Mouse (Mus musculus): ENCODE results near the gene Tmem181a. TPM values are rescaled to one million over a fixed set of nuclear protein-coding genes. Genes with fewer than 3 reads are reported as not detected.
"Not testable (repeated sequence)": the region's sequence is repeated elsewhere in the genome, so short reads cannot be mapped to it uniquely, and the experiment has no call there.

Tmem181a gene
- polyA plus RNA-seq (2016; fragmentation: Nextera tagmentation; extraction: Ambion mirVana): 21.3 and 22.5 TPM in 2 replicates

GRCm38 (mm10) chr17:6256400-6257069 is at the start of gene Tmem181a:
TSS of gene Tmem181a (plus strand) at chr17:6256860.
- H3K27ac ChIP-seq (replicated peaks); H3K9me3 ChIP-seq (replicated peaks); H3K4me1 ChIP-seq; DNase-seq (ENCODE audit: low spot score); H3K36me3 ChIP-seq; H3K27me3 ChIP-seq (ENCODE audit: low read depth, poor library complexity, severe bottlenecking): not testable (repeated sequence)
- peak within 1 kb of the TSS; percentile 44 for H3K4me3 ChIP-seq
- WGBS: 0% methylated on average over 28 of the region's 51 CpGs

- no peak overlapping the region for H3K4me3 ChIP-seq
- 98% methylated on average over 1 of the region's 1 CpGs for WGBS
- H3K27me3 ChIP-seq (ENCODE audit: low read depth, poor library complexity, severe bottlenecking): no peaks in the 10 kb centered on the region
- H3K27ac ChIP-seq (replicated peaks): no peak overlapping the region
- H3K36me3 ChIP-seq: peaks cover 86% of the 10 kb centered on the region
- no peaks in the 10 kb centered on the region for H3K9me3 ChIP-seq (replicated peaks)
- no peak for DNase-seq (ENCODE audit: low spot score)
- no peaks in the 10 kb centered on the region for H3K4me1 ChIP-seq
Measured at GRCm38 (mm10) chr17:6211721-6212120, 44.9 kb upstream of the Tmem181a start.

GRCm38 (mm10) chr17:6215640-6216039 is 41.0 kb upstream of the Tmem181a start:
- Histone ChIP-seq H3K27me3 (ENCODE audit: low read depth, poor library complexity, severe bottlenecking) (no peaks in the 10 kb centered on the region), H3K9me3 (replicated peaks) (no peaks in the 10 kb centered on the region), H3K27ac (replicated peaks) (no peak overlapping the region), H3K36me3 (peaks cover 70% of the 10 kb centered on the region), H3K4me3 (no peak overlapping the region), H3K4me1 (no peaks in the 10 kb centered on the region)
- WGBS: 92% methylated on average over 4 of the region's 4 CpGs
- DNase-seq (ENCODE audit: low spot score): no peak

GRCm38 (mm10) chr17:6216514-6216913 is 40.1 kb upstream of the Tmem181a start:
- 96% methylated on average over 10 of the region's 10 CpGs for WGBS
- Histone ChIP-seq H3K27ac (replicated peaks) (no peak overlapping the region), H3K9me3 (replicated peaks) (no peaks in the 10 kb centered on the region), H3K4me1 (no peaks in the 10 kb centered on the region), H3K36me3 (peaks cover 65% of the 10 kb centered on the region), H3K27me3 (ENCODE audit: low read depth, poor library complexity, severe bottlenecking) (no peaks in the 10 kb centered on the region), H3K4me3 (no peak overlapping the region)
- DNase-seq (ENCODE audit: low spot score): no peak

GRCm38 (mm10) chr17:6232633-6233032 is 24.0 kb upstream of the Tmem181a start:
- WGBS: no CpG with 5 or more reads among the region's 7 CpGs
- H3K4me3 ChIP-seq; H3K9me3 ChIP-seq (replicated peaks); DNase-seq (ENCODE audit: low spot score); H3K36me3 ChIP-seq; H3K27me3 ChIP-seq (ENCODE audit: low read depth, poor library complexity, severe bottlenecking); H3K4me1 ChIP-seq; H3K27ac ChIP-seq (replicated peaks): not testable (repeated sequence)

- H3K27ac ChIP-seq (replicated peaks); DNase-seq (ENCODE audit: low spot score); H3K4me3 ChIP-seq; H3K27me3 ChIP-seq (ENCODE audit: low read depth, poor library complexity, severe bottlenecking); H3K9me3 ChIP-seq (replicated peaks); H3K4me1 ChIP-seq; H3K36me3 ChIP-seq: not testable (repeated sequence)
- WGBS: 100% methylated on average over 1 of the region's 1 CpGs
Measured at GRCm38 (mm10) chr17:6251298-6251697, 5.4 kb upstream of the Tmem181a start.

GRCm38 (mm10) chr17:6257070-6257456 is 403 bp downstream of the Tmem181a start:
- H3K4me1 ChIP-seq; H3K9me3 ChIP-seq (replicated peaks); H3K27me3 ChIP-seq (ENCODE audit: low read depth, poor library complexity, severe bottlenecking); H3K27ac ChIP-seq (replicated peaks); H3K36me3 ChIP-seq; DNase-seq (ENCODE audit: low spot score): not testable (repeated sequence)
- H3K4me3 ChIP-seq: peak overlapping the region; percentile 44
- 2% methylated on average over 20 of the region's 20 CpGs for WGBS

- not testable (repeated sequence) for H3K4me1 ChIP-seq; H3K9me3 ChIP-seq (replicated peaks); H3K27me3 ChIP-seq (ENCODE audit: low read depth, poor library complexity, severe bottlenecking); H3K36me3 ChIP-seq
- DNase-seq (ENCODE audit: low spot score): peak; percentile 33
- H3K27ac ChIP-seq (replicated peaks): peak overlapping the region; percentile 78
- under 1% methylated on average over 76 of the region's 84 CpGs for WGBS
- peak overlapping the region; percentile 57 for H3K4me3 ChIP-seq
Measured at GRCm38 (mm10) chr17:6269876-6270831, 13.5 kb downstream of the Tmem181a start.

GRCm38 (mm10) chr17:6270840-6271239 is 14.2 kb downstream of the Tmem181a start:
- H3K4me3 ChIP-seq: peak overlapping the region; percentile 57
- DNase-seq (ENCODE audit: low spot score): peak; percentile 37
- H3K27ac ChIP-seq (replicated peaks): peak overlapping the region; percentile 78
- not testable (repeated sequence) for H3K27me3 ChIP-seq (ENCODE audit: low read depth, poor library complexity, severe bottlenecking); H3K4me1 ChIP-seq; H3K36me3 ChIP-seq; H3K9me3 ChIP-seq (replicated peaks)
- WGBS: 2% methylated on average over 25 of the region's 25 CpGs

GRCm38 (mm10) chr17:6271970-6272369 is 15.3 kb downstream of the Tmem181a start:
- H3K36me3 ChIP-seq; DNase-seq (ENCODE audit: low spot score); H3K27ac ChIP-seq (replicated peaks); H3K27me3 ChIP-seq (ENCODE audit: low read depth, poor library complexity, severe bottlenecking); H3K4me1 ChIP-seq; H3K9me3 ChIP-seq (replicated peaks); H3K4me3 ChIP-seq: not testable (repeated sequence)
- 87% methylated on average over 6 of the region's 6 CpGs for WGBS

- H3K9me3 ChIP-seq (replicated peaks); H3K27ac ChIP-seq (replicated peaks); H3K36me3 ChIP-seq; H3K4me3 ChIP-seq; DNase-seq (ENCODE audit: low spot score); H3K4me1 ChIP-seq; H3K27me3 ChIP-seq (ENCODE audit: low read depth, poor library complexity, severe bottlenecking): not testable (repeated sequence)
- 93% methylated on average over 4 of the region's 6 CpGs for WGBS
Measured at GRCm38 (mm10) chr17:6274693-6275092, 18.0 kb downstream of the Tmem181a start.

- not testable (repeated sequence) for DNase-seq (ENCODE audit: low spot score); H3K9me3 ChIP-seq (replicated peaks); H3K4me1 ChIP-seq; H3K4me3 ChIP-seq; H3K36me3 ChIP-seq; H3K27ac ChIP-seq (replicated peaks); H3K27me3 ChIP-seq (ENCODE audit: low read depth, poor library complexity, severe bottlenecking)
- WGBS: 76% methylated on average over 8 of the region's 8 CpGs
Measured at GRCm38 (mm10) chr17:6279205-6279604, 22.5 kb downstream of the Tmem181a start.

GRCm38 (mm10) chr17:6279772-6280171 is 23.1 kb downstream of the Tmem181a start:
- H3K9me3 ChIP-seq (replicated peaks); H3K4me1 ChIP-seq; H3K4me3 ChIP-seq; H3K27me3 ChIP-seq (ENCODE audit: low read depth, poor library complexity, severe bottlenecking); DNase-seq (ENCODE audit: low spot score); H3K36me3 ChIP-seq; H3K27ac ChIP-seq (replicated peaks): not testable (repeated sequence)
- WGBS: 95% methylated on average over 10 of the region's 10 CpGs

All from midbrain, embryonic 10.5 days (tissue).